Mouse (Mus musculus) right cerebral cortex, postnatal 25 days (tissue): Measurements from ENCODE around the gene Tbc1d15.
"Not testable (repeated sequence)": the region's sequence is repeated elsewhere in the genome, so short reads cannot be mapped to it uniquely, and the experiment has no call there.

Experiments
- DNase-seq: peaks from one replicate; pipeline ENCODE4 v3.0.0; 2022

Gene Tbc1d15

DNA sequence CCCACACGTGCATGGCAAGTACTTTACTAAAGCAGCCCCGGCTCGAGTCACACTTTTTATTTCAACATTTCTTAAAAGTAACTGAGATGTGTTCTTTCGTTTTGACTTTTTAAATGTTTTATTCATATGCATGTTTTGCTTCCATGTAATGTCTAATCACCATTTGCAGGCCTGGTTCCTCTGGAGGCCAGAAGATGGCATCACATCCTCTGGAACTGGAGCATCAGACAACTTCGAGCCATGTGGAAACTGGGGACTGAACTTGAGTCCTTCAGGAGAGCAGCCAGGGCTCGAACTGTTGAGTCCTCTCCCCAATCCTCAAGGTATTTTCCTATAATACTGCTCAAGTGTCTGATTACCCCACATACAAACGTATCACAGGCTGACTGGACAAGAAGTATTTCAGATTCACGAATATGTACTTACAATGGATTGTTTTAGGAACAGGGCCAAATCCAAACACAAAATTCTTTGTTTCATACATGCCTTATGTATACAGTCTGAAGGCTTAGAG lies 10.1 kb downstream of the Tbc1d15 start:
- DNase-seq: no peak

- DNase-seq: no peak
Observed at GRCm38 (mm10) chr10:115237931-115238330, 13.3 kb downstream of the Tbc1d15 start.

DNA sequence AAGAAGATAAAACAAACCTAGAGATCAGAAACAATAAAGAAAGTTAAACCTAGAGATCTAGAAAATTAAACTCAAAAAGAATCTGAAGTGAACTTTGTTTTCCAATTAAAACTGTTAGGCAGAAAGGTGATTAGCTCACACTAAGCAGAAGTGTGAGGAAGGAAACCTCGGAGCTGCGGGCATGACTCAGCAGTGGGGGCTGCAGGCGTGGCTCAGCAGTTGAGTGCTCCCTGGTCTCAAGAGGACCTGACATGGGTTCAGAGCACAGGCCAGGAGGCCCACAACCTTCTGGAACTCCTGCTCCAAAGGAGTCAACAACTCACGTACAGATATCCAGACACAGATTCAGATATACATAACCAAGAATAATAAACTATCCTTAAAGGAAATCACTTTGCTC lies 14.5 kb downstream of the Tbc1d15 start:
- DNase-seq: no peak

DNA sequence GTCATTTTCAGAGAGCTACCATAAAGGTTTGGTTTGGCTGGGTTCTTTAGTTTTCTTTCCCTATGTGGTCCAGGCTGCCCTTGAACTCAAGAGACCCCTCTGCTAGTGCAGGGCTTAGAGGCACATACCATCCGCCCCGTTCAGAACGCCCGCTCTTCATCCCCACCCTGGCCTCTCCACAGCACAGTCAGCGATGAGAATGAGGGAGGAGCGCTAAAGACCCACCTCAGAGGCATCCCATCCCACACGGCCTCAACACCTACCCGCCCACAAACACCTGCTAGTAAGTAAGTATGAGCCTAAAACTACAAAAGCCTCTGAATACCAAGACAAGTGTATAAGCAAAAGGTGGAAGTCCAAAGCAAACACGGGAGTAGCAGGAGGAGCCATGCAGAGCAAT lies 15.8 kb downstream of the Tbc1d15 start:
- DNase-seq: no peak

DNA sequence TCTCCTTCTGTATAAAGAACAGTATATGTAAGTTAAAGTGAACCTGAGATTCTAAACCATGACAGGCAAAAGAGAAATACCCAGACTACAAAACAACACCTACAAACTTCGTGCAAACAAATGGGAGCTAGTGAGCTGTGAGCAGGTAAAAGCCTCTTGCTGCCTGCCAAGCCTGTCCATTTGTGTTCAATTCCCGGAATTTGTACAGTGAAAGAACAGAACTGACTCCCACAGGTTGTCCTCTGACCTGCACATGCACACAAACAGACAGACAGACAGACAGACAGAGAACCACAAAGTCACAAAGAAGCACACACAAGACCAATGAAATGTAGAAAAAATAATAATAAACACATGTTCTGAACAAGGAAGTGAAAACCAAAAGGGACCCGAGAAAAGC lies 17.5 kb downstream of the Tbc1d15 start:
- no peak for DNase-seq

DNA sequence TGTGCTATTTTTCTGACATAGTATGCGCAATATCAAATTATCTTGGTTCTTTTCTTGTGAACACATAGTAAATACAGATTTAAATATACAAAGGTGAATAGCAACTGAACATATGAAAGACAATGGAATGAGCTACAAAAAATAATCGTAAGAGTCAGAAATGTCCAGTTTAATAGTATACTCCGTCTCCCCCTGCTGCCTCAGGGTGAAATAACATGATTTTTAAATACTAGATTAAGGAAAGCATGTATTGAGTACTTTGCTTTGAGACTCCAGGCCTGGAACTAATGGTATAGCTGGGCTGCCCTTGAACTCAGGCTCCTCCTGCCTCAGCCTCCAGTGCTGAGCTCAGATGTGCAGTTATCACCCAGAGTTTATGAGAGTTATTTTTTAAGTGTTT lies 18.8 kb downstream of the Tbc1d15 start:
- no peak for DNase-seq

DNA sequence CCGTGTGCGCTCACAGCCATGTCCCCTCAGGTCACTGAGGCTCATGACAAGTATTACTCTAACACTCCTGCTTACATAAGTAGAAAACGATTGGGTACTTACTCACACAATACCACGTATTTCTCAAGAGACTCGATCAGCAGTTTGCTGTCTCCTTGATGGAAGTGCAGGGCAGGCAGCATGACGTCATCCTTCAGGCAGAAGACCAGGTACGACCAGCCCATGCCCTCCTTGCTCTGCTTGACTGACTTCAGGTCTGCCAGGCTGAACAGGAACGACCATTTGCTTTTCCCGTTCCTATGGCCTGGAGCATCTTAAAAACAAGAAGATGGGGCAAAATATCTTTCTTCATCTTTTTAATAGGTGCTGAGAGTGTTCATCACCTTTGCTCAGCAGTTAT lies 22.2 kb downstream of the Tbc1d15 start:
- DNase-seq: no peak

DNA sequence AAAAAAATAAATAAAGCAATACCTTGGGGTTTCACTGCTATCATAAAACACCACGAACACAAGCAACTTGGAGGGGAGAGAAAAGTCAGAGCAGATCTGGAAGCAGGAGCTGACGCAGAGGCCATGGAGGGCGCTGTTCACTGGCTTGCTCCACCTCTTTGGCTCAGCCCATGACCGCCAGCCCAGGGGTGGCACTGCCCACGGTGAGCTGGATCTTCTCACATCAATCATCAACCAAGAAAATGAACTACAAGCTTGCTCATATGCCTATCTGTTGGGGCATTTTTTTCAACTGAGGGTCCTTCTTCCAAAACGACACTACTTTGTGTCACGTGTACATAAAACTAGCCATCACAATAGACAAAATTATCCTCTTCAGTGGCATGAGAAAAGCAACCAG lies 24.7 kb downstream of the Tbc1d15 start:
- DNase-seq: no peak

GRCm38 (mm10) chr10:115223845-115224244 lies 27.4 kb downstream of the Tbc1d15 start:
- DNase-seq: no peak

DNA sequence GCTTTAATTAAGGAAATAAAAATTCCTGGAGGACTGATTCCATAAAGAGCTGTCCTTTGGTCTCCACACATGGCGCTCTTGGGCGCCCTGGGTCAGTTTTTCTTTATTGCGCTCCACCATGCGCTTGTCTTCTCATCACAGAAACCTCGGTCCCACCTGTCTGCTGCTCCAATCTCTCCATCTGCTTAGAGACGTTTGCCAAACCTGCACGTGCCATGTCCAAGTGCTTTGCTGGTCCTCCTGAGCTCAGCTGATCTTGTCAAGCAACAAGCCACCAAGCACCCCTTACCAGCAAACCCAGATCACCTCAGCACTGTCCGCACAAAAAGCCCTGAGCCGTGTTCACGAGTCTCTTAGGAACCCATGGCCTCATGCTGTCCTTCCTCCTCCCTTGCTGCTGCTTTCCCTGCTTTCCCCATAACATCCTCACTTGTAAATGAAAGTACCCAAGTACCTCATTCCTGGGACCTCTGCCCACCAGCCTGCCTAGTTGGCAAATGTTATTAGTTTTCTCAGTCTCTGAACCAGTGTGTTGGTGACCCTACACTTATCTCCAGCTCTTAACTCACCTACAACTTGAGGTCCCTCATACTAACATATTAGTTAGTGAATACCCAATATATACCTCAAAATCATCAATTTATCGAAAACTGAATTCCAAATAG lies 38.2 kb downstream of the Tbc1d15 start:
- no peak for DNase-seq

GRCm38 (mm10) chr10:115205825-115206224 lies 45.4 kb downstream of the Tbc1d15 start:
- no peak for DNase-seq

DNA sequence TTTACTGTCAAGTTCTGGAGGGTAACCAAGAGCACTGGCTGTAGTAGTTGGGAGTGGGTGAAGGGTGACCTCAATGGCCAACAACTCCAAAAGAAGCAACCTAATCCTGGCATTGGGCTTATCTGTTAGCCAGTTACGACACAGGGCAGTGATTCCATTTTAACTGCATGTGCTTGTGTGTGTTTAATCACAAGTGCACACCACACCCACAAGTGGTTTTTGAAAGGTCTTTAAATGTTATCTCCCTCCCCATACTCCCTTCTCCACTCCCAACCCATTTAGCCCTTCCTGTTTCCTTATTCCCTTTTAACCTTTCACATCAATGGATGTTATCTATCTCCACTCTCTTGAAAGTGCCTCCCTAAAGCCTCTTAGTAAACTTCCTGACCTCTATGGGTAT lies 46.0 kb downstream of the Tbc1d15 start:
- DNase-seq: no peak

DNA sequence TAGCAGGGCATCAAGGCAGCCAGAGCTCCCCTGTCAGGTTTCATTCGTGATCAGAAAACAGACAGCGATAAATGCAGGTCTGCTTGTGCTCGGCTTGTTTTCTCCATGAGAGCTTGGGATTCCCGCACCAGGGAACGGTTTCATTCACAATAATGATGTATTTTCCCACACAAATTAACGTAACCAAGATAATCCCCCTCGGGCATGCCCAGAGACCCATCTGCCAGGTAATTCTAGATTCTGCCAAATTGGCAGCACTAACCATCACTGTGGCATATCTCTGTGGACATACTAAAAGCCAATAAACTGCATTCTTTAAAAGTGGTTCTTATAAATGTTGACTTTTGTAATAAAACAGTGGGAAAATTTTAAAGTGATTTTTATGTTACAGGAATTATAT lies 60.1 kb downstream of the Tbc1d15 start:
- DNase-seq: no peak

DNA sequence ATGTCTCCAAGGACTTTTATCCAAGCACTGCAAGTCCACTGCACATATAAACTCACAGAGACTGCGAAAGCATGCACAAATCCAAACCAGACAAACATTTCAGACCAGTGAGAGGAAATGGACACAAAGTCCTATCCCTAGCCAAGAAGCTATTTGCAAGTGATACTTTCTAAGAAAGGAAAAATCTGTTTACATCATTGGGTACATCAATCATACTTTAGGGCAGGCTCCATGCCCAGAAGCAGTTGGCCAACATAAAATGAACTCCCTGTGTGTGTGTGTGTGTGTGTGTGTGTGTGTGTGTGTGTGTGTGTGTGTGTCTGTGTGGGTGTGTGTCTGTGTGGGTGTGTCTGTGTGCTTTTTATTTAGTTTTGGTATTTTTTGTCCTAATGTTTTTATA lies 63.9 kb downstream of the Tbc1d15 start:
- no peak for DNase-seq

- DNase-seq: peak; percentile 49
Observed at GRCm38 (mm10) chr10:115184697-115185096, 66.6 kb downstream of the Tbc1d15 start, which contains the start of gene Tph2. Gene Tph2, minus strand, starts transcription at chr10:115185022.

DNA sequence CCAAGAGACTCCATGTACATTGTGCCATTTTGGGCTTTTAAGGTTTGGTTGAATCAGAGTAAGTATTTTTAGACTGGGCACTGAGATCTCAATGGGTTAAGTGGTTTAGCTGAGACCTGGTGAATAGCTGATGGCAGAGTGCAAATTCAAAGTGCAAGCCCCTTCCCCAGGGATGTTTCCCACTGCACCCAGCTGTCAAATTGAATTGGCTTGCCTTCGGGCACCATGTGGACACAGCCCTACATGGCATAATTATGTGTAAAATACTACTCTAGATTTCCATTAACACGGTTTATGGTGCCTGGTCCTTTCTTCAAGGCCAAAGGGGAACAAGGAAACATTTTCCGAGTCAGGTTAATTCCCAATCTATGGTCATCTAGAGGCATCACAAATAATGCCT lies 70.2 kb downstream of the Tbc1d15 start:
- DNase-seq: no peak

- DNase-seq: not testable (repeated sequence)
Observed at GRCm38 (mm10) chr10:115178019-115178418, 73.2 kb downstream of the Tbc1d15 start.

GRCm38 (mm10) chr10:115175591-115175991 lies 75.7 kb downstream of the Tbc1d15 start:
- DNase-seq: peak; percentile 34

- DNase-seq: no peak
Observed at GRCm38 (mm10) chr10:115173336-115173735, 77.9 kb downstream of the Tbc1d15 start.

GRCm38 (mm10) chr10:115171351-115171818 lies 79.9 kb downstream of the Tbc1d15 start:
- DNase-seq: no peak

DNA sequence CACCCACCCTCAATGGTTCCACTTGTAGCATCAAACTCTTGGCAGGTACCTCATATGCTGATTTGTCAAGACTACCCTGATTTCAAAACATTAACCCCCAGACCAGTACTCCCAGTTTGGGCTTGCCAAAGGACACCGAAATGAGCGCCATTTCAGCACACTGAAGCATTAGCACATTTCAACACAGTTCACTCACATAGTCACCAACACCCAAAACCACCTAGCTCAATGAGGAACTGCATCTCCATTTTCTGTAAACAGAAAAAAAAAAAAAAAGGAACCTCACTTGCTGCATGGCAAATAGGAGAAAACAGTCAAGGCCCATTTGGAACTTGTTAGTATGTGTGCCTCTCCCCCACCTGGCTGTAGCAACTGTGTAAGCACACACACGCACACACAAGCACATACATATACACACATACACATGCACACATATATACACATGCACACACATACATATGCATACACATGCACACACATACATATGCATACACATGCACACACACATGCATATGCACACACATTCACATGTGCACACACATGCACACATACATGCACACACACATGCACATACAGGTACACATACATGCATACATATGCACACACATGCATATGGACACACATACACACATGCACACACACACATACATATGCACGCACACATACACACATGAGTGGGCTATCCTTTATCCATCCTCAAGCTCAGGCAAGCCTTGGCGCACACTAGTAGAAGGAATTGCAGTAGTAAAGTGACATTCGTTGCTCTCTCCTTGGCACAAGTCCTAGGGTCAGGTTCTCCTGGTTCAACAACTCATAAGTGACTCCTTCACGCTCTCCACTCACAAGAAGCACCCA lies 80.5 kb downstream of the Tbc1d15 start:
- no peak for DNase-seq

- DNase-seq: no peak
Observed at GRCm38 (mm10) chr10:115169410-115169809, 81.9 kb downstream of the Tbc1d15 start.

GRCm38 (mm10) chr10:115160289-115160688 lies 91.0 kb downstream of the Tbc1d15 start:
- no peak for DNase-seq
